Mouse (Mus musculus) embryo, embryonic 10.5 days (tissue): ENCODE data around the gene Clstn2.
A peak's percentile ranks its signal among the peaks of the same experiment; 100 is the strongest.

ENCODE experiments used
- DNase-seq: peaks from one replicate; pipeline ENCODE4 v3.0.0-alpha.2; 2015; ENCODE audit warnings: low spot score

The Clstn2 gene

GRCm38 (mm10) chr9:98032573-98033272, at the start of gene Clstn2:
Gene Clstn2 (minus strand): TSS chr9:98033181.
- peak; percentile 86 for DNase-seq

- no peak for DNase-seq
Measured at GRCm38 (mm10) chr9:98067767-98068166, 34.8 kb upstream of the Clstn2 start.

- no peak for DNase-seq
Measured at GRCm38 (mm10) chr9:98061646-98062045, 28.7 kb upstream of the Clstn2 start.

- no peak for DNase-seq
Measured at GRCm38 (mm10) chr9:98057291-98057690, 24.3 kb upstream of the Clstn2 start.

GRCm38 (mm10) chr9:98051343-98051742, 18.4 kb upstream of the Clstn2 start:
- no peak for DNase-seq

GRCm38 (mm10) chr9:98033273-98033855, 383 bp upstream of the Clstn2 start:
- DNase-seq: peak; percentile 71

- peak; percentile 30 for DNase-seq
Measured at GRCm38 (mm10) chr9:98031898-98032572, 946 bp downstream of the Clstn2 start.

GRCm38 (mm10) chr9:98030715-98031114, 2.3 kb downstream of the Clstn2 start:
- peak; percentile 25 for DNase-seq

- no peak for DNase-seq
Measured at GRCm38 (mm10) chr9:98025548-98025947, 7.4 kb downstream of the Clstn2 start.

GRCm38 (mm10) chr9:98023069-98023468, 9.9 kb downstream of the Clstn2 start:
- no peak for DNase-seq

- no peak for DNase-seq
Measured at GRCm38 (mm10) chr9:98019876-98020275, 13.1 kb downstream of the Clstn2 start.

GRCm38 (mm10) chr9:98018687-98019086, 14.3 kb downstream of the Clstn2 start:
- DNase-seq: no peak

GRCm38 (mm10) chr9:98016576-98016975, 16.4 kb downstream of the Clstn2 start:
- peak; percentile 21 for DNase-seq

- no peak for DNase-seq
Measured at GRCm38 (mm10) chr9:97996349-97996748, 36.6 kb downstream of the Clstn2 start.

- DNase-seq: peak; percentile 8
Measured at GRCm38 (mm10) chr9:97995723-97996122, 37.3 kb downstream of the Clstn2 start.

- no peak for DNase-seq
Measured at GRCm38 (mm10) chr9:97992131-97992530, 40.9 kb downstream of the Clstn2 start.

GRCm38 (mm10) chr9:97977339-97977738, 55.6 kb downstream of the Clstn2 start:
- DNase-seq: no peak

- DNase-seq: no peak
Measured at GRCm38 (mm10) chr9:97974801-97975347, 58.1 kb downstream of the Clstn2 start.

GRCm38 (mm10) chr9:97966691-97967090, 66.3 kb downstream of the Clstn2 start:
- no peak for DNase-seq

GRCm38 (mm10) chr9:97957508-97957907, 75.5 kb downstream of the Clstn2 start:
- DNase-seq: no peak

GRCm38 (mm10) chr9:97956407-97957106, 76.4 kb downstream of the Clstn2 start:
- no peak for DNase-seq

- DNase-seq: no peak
Measured at GRCm38 (mm10) chr9:97953746-97954359, 79.1 kb downstream of the Clstn2 start.
